8 mouse cellular contexts compared by ENCODE assay signal in the genomic region with DNA sequence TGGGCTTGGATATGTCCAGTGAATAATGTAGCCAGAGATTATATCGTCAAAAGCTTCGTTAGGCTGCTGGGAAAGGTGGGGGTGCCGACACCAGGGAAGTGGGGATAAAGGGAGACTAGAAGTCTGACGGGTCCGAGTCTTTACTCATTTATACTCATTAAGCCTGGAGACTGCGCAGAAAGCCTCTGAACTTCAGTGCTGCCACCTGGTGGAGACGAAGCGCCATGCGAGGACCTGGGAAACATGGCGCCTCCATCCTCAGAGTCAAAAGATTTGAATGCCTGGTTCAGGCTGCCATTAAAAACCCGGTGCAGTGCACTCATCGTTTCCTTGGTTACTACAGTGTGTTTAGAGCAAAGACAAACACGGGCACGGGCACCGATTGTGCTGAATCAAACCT.
DNase-seq lines count a peak whose midpoint lies in the region; ATAC-seq and TF ChIP-seq lines count a peak whose summit lies in the region.

No protein-coding gene starts in this region.

- DNase-seq in liver, adult 2 months (ENCODE audit: extremely low read depth, low read depth, low spot score) = peak; percentile 3
- no peak for DNase-seq in liver, embryonic 11.5 days (ENCODE audit: low spot score)
- DNase-seq in adrenal gland, postnatal 4 days (ENCODE audit: low spot score in 2 of 2) = peak; percentile 18 to 19
- DNase-seq in forebrain, embryonic 14.5 days (ENCODE audit: low spot score) = peak; percentile 53
- DNase-seq in left cerebral cortex, adult 2 months (ENCODE audit: extremely low spot score in 1 of 2, low spot score in 2 of 2) = peak; percentile 13 to 30
- DNase-seq in naive thymus-derived CD4-positive, alpha-beta T cell, adult 2 months (ENCODE audit: low read depth) = peak; percentile 54
- DNase-seq in thymus, postnatal 10 days (ENCODE audit: low spot score in 2 of 2) = peak; percentile 31 to 67

- no peaks in the 10 kb centered on the region for H3K9me3 ChIP-seq in liver, embryonic 11.5 days (ENCODE audit: control insufficient read depth, low read length)
- no peaks in the 10 kb centered on the region for H3K9me3 ChIP-seq in forebrain, embryonic 14.5 days (replicated peaks; ENCODE audit: control insufficient read depth, low read length)
- H3K9me3 ChIP-seq in hindbrain, embryonic 16.5 days (ENCODE audit: control insufficient read depth, low read length) = no peaks in the 10 kb centered on the region; the same call in 1 of the 2 replicates

- no peak overlapping the region for H3K4me2 ChIP-seq in liver, embryonic 11.5 days
- H3K4me2 ChIP-seq in forebrain, embryonic 14.5 days (ENCODE audit: low read length) = no peak overlapping the region
- H3K4me2 ChIP-seq in hindbrain, embryonic 16.5 days (ENCODE audit: low read length) = 0 out of 2 replicates have a peak overlapping the region, but pooled peaks have one; percentile 3

- no peaks in the 10 kb centered on the region for H3K79me2 ChIP-seq in liver, adult 2 months (ENCODE audit: control insufficient read depth, insufficient read depth, low read length)

- H3K27me3 ChIP-seq in liver, adult 2 months (ENCODE audit: control insufficient read depth, insufficient read depth, low read length) = no peaks in the 10 kb centered on the region
- no peaks in the 10 kb centered on the region for H3K27me3 ChIP-seq in liver, embryonic 11.5 days (replicated peaks; ENCODE audit: control insufficient read depth, insufficient read depth, low read length)
- H3K27me3 ChIP-seq in forebrain, embryonic 14.5 days (replicated peaks; ENCODE audit: control insufficient read depth, insufficient read depth, low read length) = no peaks in the 10 kb centered on the region
- H3K27me3 ChIP-seq in hindbrain, embryonic 16.5 days (replicated peaks; ENCODE audit: control insufficient read depth, insufficient read depth, low read length) = no peaks in the 10 kb centered on the region

- H3K4me3 ChIP-seq in liver, adult 2 months (ENCODE audit: insufficient read depth, low read depth, low read length) = no peak overlapping the region
- no peak overlapping the region for H3K4me3 ChIP-seq in liver, embryonic 11.5 days (ENCODE audit: low read depth, low read length)
- no peak overlapping the region for H3K4me3 ChIP-seq in forebrain, embryonic 14.5 days (ENCODE audit: low read depth, low read length)
- H3K4me3 ChIP-seq in hindbrain, embryonic 16.5 days (ENCODE audit: low read length) = no peak overlapping the region
- no peak overlapping the region for H3K4me3 ChIP-seq in left cerebral cortex, adult 2 months

- no peaks in the 10 kb centered on the region for H3K4me1 ChIP-seq in liver, adult 2 months (ENCODE audit: control insufficient read depth, insufficient read depth, low read length)
- peaks cover 2% of the 10 kb centered on the region; the same call in 1 of the 2 replicates for H3K4me1 ChIP-seq in liver, embryonic 11.5 days (replicated peaks; ENCODE audit: control insufficient read depth, insufficient read depth, low read length)
- H3K4me1 ChIP-seq in forebrain, embryonic 14.5 days (ENCODE audit: control insufficient read depth, insufficient read depth, low read length) = no peaks in the 10 kb centered on the region
- H3K4me1 ChIP-seq in hindbrain, embryonic 16.5 days (ENCODE audit: control insufficient read depth, insufficient read depth, low read depth, low read length) = no peaks in the 10 kb centered on the region

- peak; percentile 85 for TF ChIP-seq CTCF in liver, adult 2 months (IDR thresholded peaks at IDR 0.05; ENCODE audit: low read depth, low read length)
- peak; percentile 68 for TF ChIP-seq CTCF in left cerebral cortex, adult 2 months (IDR thresholded peaks at IDR 0.05)

- no peak for ATAC-seq in liver, embryonic 11.5 days (replicated peaks; ENCODE audit: low FRiP score)
- ATAC-seq in forebrain, embryonic 14.5 days = peak; percentile 55; the same call in 1 of the 2 replicates
- no peak for ATAC-seq in hindbrain, embryonic 16.5 days

- H3K9ac ChIP-seq in liver, adult 2 months (ENCODE audit: low read depth, low read length) = no peak overlapping the region
- no peak overlapping the region for H3K9ac ChIP-seq in liver, embryonic 11.5 days (ENCODE audit: low read depth, low read length)
- H3K9ac ChIP-seq in forebrain, embryonic 14.5 days (ENCODE audit: low read length) = no peak overlapping the region
- no peak overlapping the region for H3K9ac ChIP-seq in hindbrain, embryonic 16.5 days (ENCODE audit: low read depth, low read length)

- TF ChIP-seq POLR2A in liver, adult 2 months (IDR thresholded peaks at IDR 0.05; ENCODE audit: extremely low read depth, insufficient read depth, low read length) = no peak

- intact Hi-C loops in left cerebral cortex, adult 2 months (cut with DNase I) = loop anchor here (2.0 kb wide), 1 partner anchor 128 kb away; no protein-coding TSS in a partner anchor

- no peak overlapping the region for H3K27ac ChIP-seq in liver, adult 2 months (replicated peaks; ENCODE audit: insufficient read depth, low read depth, low read length)
- no peak overlapping the region for H3K27ac ChIP-seq in liver, embryonic 11.5 days (ENCODE audit: low read depth, low read length)
- H3K27ac ChIP-seq in forebrain, embryonic 14.5 days (ENCODE audit: low read depth, low read length) = no peak overlapping the region
- no peak overlapping the region for H3K27ac ChIP-seq in hindbrain, embryonic 16.5 days (ENCODE audit: low read depth, low read length)
- H3K27ac ChIP-seq in left cerebral cortex, adult 2 months = no peak overlapping the region

- no peaks in the 10 kb centered on the region for H3K36me3 ChIP-seq in liver, adult 2 months (ENCODE audit: control insufficient read depth, insufficient read depth, low read length)
- no peaks in the 10 kb centered on the region for H3K36me3 ChIP-seq in liver, embryonic 11.5 days (ENCODE audit: control insufficient read depth, insufficient read depth, low read length)
- H3K36me3 ChIP-seq in forebrain, embryonic 14.5 days (ENCODE audit: control insufficient read depth, insufficient read depth, low read length) = no peaks in the 10 kb centered on the region
- H3K36me3 ChIP-seq in hindbrain, embryonic 16.5 days (ENCODE audit: control insufficient read depth, insufficient read depth, low read length) = no peaks in the 10 kb centered on the region

- WGBS in liver, adult 2 months = 45% methylated on average over 15 of the region's 15 CpGs
- 43% methylated on average over 15 of the region's 15 CpGs for WGBS in liver, embryonic 11.5 days
- WGBS in forebrain, embryonic 14.5 days = 46% methylated on average over 15 of the region's 15 CpGs
- 43% methylated on average over 15 of the region's 15 CpGs for whole genome bisulfite sequencing in hindbrain, embryonic 16.5 days
